Mouse (Mus musculus): ENCODE results near the gene Nt5dc3.

DNA sequence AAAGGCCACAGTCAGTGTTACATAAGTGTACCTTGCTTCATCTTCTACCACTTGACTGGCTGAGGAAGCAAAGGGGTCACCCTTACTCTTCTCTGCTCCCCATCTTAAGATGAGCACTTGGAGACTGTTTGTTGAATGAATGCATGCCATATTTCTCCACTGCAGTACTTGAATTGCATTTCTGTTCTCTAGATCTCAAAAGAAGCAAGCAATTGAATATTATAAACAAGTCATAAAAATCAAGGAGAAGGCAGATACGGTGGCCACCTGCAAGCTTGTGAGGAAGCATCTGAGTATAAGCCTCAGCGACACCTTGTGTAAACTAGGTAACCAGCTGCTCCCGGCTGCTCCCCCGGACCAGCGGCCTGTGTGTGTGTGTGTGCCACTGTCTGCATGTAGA lies 15.1 kb upstream of the Nt5dc3 start, which contains the start of gene Gm49358:
- TF ChIP-seq CTCF (conservative IDR thresholded peaks at IDR 0.05; ENCODE audit: insufficient read depth, insufficient read length, low read depth, low read length), result no peak
- TF ChIP-seq POLR2A (IDR thresholded peaks at IDR 0.05; ENCODE audit: low read depth, low read length), result no peak
